Mouse (Mus musculus): ENCODE data around the gene Sdf2. TPM values are rescaled to one million over a fixed set of nuclear protein-coding genes. Genes with fewer than 3 reads are reported as not detected.
A peak's percentile ranks its signal among the peaks of the same experiment; 100 is the strongest.

The Sdf2 gene
- polyA plus RNA-seq, 1 experiment from 2014 or later = 48.7 TPM

DNA sequence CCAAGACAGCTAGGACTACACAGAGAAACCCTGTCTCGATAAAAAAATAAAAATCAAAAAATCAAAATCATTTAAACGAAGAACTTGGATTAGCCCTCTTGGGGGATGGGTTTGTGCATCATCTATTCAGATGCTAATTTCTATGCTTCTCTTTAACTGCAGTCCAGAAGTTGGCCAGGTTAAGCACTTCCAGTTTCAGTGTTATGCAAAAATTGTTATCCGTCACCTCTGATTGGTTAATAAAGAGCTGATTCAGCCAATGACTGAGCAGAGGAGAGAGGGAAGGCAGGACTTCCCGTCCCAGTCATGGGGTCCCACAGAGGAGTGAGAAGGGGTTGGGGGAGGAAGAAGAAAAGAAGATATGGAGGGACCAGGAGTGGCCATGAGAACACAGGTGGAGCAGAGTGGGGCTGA is 2.2 kb downstream of the Sdf2 start:
- Histone ChIP-seq H3K27me3 (replicated peaks; ENCODE audit: control insufficient read depth, insufficient read depth, low read length) (no peaks in the 10 kb centered on the region), H3K4me2 (peak overlapping the region; percentile 75), H3K36me3 (ENCODE audit: control insufficient read depth, insufficient read depth, low read length) (peaks cover 12% of the 10 kb centered on the region), H3K27ac (ENCODE audit: low read depth, low read length) (no peak overlapping the region), H3K9me3 (ENCODE audit: control insufficient read depth, low read length) (no peaks in the 10 kb centered on the region), H3K4me3 (ENCODE audit: low read depth, low read length) (peak overlapping the region; percentile 13; the same call in 1 of the 2 replicates), H3K4me1 (replicated peaks; ENCODE audit: control insufficient read depth, insufficient read depth, low read length) (peaks cover 21% of the 10 kb centered on the region), H3K9ac (ENCODE audit: low read depth, low read length) (0 out of 2 replicates have a peak overlapping the region, but pooled peaks have one; percentile 35)
- ATAC-seq (replicated peaks; ENCODE audit: low FRiP score) = peak; percentile 54
- 63% methylated on average over 4 of the region's 4 CpGs for WGBS
- no peak for DNase-seq (ENCODE audit: low spot score)

DNA sequence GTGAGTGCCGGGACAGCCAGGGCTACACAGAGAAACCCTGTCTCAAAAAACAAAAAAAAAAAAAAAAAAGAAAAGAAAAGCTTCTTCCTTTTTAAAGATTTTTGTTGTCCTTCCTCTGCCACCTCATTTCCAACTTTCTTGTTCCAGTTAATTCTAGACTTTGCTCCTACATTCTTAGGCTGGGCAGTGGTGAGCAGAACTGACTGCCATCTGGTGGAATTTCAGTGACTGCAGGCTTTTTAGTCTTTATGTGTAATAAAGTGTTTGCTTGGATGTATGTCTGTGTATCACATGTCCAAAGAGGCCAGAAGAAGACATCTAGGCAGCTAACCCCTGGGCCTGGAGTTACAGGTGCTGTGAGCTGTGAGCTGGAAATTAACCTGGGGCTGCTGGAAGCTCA is 11.1 kb downstream of the Sdf2 start:
- H3K4me1 ChIP-seq (replicated peaks; ENCODE audit: control insufficient read depth, insufficient read depth, low read length) = no peaks in the 10 kb centered on the region
- H3K36me3 ChIP-seq (ENCODE audit: control insufficient read depth, insufficient read depth, low read length) = peaks cover 20% of the 10 kb centered on the region
- 92% methylated on average over 1 of the region's 1 CpGs for WGBS
- no peak overlapping the region for H3K4me3 ChIP-seq (ENCODE audit: low read depth, low read length)
- no peak for ATAC-seq (replicated peaks; ENCODE audit: low FRiP score)
- DNase-seq (ENCODE audit: low spot score) = no peak
- H3K27ac ChIP-seq (ENCODE audit: low read depth, low read length) = no peak overlapping the region
- H3K9me3 ChIP-seq (ENCODE audit: control insufficient read depth, low read length) = no peaks in the 10 kb centered on the region
- H3K4me2 ChIP-seq = no peak overlapping the region
- H3K27me3 ChIP-seq (replicated peaks; ENCODE audit: control insufficient read depth, insufficient read depth, low read length) = no peaks in the 10 kb centered on the region
- no peak overlapping the region for H3K9ac ChIP-seq (ENCODE audit: low read depth, low read length)

DNA sequence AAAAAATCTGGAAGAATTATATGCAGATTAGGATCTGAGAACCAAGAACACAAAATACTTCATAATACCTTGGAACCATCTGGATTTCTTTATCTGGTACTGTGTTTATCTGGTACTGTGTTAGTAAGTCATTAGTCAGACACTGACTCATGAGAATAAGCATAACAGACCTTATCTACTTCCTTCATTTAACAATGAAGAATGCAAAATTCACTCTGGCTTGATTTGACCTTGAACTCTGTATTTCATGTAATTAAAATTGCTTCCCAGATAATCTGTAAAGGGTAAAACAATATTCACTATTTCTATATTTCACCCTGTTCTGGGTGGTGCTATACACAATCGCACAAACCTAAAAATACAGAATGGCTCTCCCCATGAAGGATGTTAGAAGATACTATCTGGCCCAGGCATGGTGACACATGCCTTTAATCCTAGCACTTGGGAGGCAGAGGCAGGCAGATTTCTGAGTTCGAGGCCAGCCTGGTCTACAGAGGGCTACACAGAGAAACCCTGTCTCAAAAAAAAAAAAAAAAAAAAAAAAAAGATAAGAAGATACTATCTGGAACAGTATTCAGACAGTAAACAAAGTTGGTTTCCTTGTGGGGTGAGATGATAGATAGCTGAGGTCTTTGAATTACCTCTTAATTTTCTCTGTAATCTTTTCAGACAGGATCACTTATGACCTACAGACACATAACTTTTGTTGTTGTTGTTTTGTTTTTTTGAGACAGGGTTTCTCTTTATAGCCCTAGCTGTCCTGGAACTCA is 15.1 kb downstream of the Sdf2 start:
- H3K4me1 ChIP-seq (replicated peaks; ENCODE audit: control insufficient read depth, insufficient read depth, low read length) = peaks cover 10% of the 10 kb centered on the region
- peak overlapping the region; percentile 70 for H3K4me2 ChIP-seq
- no peak for ATAC-seq (replicated peaks; ENCODE audit: low FRiP score)
- H3K4me3 ChIP-seq (ENCODE audit: low read depth, low read length) = peak overlapping the region; percentile 75
- H3K9me3 ChIP-seq (ENCODE audit: control insufficient read depth, low read length) = no peaks in the 10 kb centered on the region
- H3K27me3 ChIP-seq (replicated peaks; ENCODE audit: control insufficient read depth, insufficient read depth, low read length) = no peaks in the 10 kb centered on the region
- no peak overlapping the region for H3K27ac ChIP-seq (ENCODE audit: low read depth, low read length)
- WGBS = 78% methylated on average over 2 of the region's 2 CpGs
- H3K9ac ChIP-seq (ENCODE audit: low read depth, low read length) = 0 out of 2 replicates have a peak overlapping the region, but pooled peaks have one; percentile 40
- peaks cover 21% of the 10 kb centered on the region for H3K36me3 ChIP-seq (ENCODE audit: control insufficient read depth, insufficient read depth, low read length)
- no peak for DNase-seq (ENCODE audit: low spot score)

DNA sequence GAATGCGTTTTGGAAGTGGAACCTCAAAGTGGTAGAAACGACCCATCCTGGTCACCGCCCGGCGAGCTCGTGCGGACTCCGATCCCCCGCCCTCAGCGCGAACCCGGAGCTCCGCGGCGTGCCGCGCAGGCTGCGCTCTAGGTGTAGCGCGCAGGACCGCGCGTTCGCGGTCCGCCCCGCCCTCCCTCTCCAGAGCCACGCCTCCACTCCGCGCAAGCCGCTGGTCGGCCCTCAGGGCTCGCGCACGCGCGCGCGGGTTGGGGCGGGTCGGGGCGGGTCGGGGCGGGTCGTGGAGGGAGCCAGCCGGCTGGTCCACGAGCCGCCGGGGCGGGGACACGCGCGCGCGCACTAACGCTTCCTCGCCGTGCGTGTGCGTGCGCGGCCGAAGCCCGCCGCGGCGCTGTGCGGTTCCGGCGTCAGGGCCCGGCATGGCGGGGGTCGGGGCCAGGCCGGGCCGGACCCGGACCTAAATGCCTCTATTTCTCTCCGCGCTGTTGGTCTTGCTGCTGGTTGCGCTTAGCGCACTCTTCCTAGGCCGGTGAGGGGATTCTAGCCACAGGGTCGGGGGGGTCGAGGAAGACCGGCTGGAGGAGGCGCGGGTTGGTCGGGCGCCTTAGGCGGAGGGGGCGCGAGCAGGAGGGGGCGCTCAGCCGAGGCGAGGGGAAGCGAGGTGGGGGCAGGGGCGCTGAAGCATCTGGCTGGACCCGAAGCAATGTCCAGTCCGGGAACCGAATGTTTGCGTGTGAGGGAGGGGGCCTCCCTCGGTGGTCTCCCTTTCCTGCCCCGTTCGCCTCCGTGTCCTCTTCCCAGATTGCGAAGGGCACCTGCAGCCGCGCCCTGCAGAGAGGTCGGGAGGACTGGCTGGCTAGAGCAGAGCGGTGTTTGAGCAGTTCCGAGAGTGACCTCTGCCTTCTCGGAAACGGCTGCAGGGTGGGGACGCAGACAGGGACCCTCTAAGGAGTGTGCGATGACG is 16.1 kb downstream of the Sdf2 start, which contains the start of gene 2610507B11Rik:
TSS of gene 2610507B11Rik (plus strand) at position 373 of the 973 bp plus-strand sequence.
- peak within 1 kb of the TSS; percentile 70 for H3K4me2 ChIP-seq
- ATAC-seq (replicated peaks; ENCODE audit: low FRiP score) = peak; percentile 96

GRCm38 (mm10) chr11:78262550-78262949 is 17.0 kb downstream of the Sdf2 start:
- H3K4me2 ChIP-seq = peak overlapping the region; percentile 70
- no peaks in the 10 kb centered on the region for H3K9me3 ChIP-seq (ENCODE audit: control insufficient read depth, low read length)
- H3K4me3 ChIP-seq (ENCODE audit: low read depth, low read length) = peak overlapping the region; percentile 75
- H3K9ac ChIP-seq (ENCODE audit: low read depth, low read length) = peak overlapping the region; percentile 50; the same call in 1 of the 2 replicates
- peaks cover 35% of the 10 kb centered on the region for H3K36me3 ChIP-seq (ENCODE audit: control insufficient read depth, insufficient read depth, low read length)
- no peak for ATAC-seq (replicated peaks; ENCODE audit: low FRiP score)
- peak; percentile 46 for DNase-seq (ENCODE audit: low spot score)
- no peaks in the 10 kb centered on the region for H3K27me3 ChIP-seq (replicated peaks; ENCODE audit: control insufficient read depth, insufficient read depth, low read length)
- peaks cover 10% of the 10 kb centered on the region for H3K4me1 ChIP-seq (replicated peaks; ENCODE audit: control insufficient read depth, insufficient read depth, low read length)
- 2% methylated on average over 8 of the region's 8 CpGs for WGBS
- H3K27ac ChIP-seq (ENCODE audit: low read depth, low read length) = no peak overlapping the region

More for the DNA sequence above, 16.1 kb downstream of the Sdf2 start, which contains the start of gene 2610507B11Rik:
- peak within 1 kb of the TSS; percentile 75 for H3K4me3 ChIP-seq (ENCODE audit: low read depth, low read length)
- H3K36me3 ChIP-seq (ENCODE audit: control insufficient read depth, insufficient read depth, low read length) = peaks cover 28% of the 10 kb centered on the region
- no peaks in the 10 kb centered on the region for H3K9me3 ChIP-seq (ENCODE audit: control insufficient read depth, low read length)
- peak within 1 kb of the TSS; percentile 86 for H3K9ac ChIP-seq (ENCODE audit: low read depth, low read length)
- DNase-seq (ENCODE audit: low spot score) = peak; percentile 94
- under 1% methylated on average over 109 of the region's 115 CpGs for WGBS
- H3K4me1 ChIP-seq (replicated peaks; ENCODE audit: control insufficient read depth, insufficient read depth, low read length) = peaks cover 10% of the 10 kb centered on the region
- H3K27me3 ChIP-seq (replicated peaks; ENCODE audit: control insufficient read depth, insufficient read depth, low read length) = no peaks in the 10 kb centered on the region
- peak within 1 kb of the TSS; percentile 78 for H3K27ac ChIP-seq (ENCODE audit: low read depth, low read length)

GRCm38 (mm10) chr11:78265571-78265970 is 20.0 kb downstream of the Sdf2 start:
- Histone ChIP-seq H3K27me3 (replicated peaks; ENCODE audit: control insufficient read depth, insufficient read depth, low read length) (no peaks in the 10 kb centered on the region), H3K9ac (ENCODE audit: low read depth, low read length) (no peak overlapping the region), H3K9me3 (ENCODE audit: control insufficient read depth, low read length) (no peaks in the 10 kb centered on the region), H3K4me1 (replicated peaks; ENCODE audit: control insufficient read depth, insufficient read depth, low read length) (peaks cover 10% of the 10 kb centered on the region), H3K36me3 (ENCODE audit: control insufficient read depth, insufficient read depth, low read length) (peaks cover 55% of the 10 kb centered on the region), H3K4me3 (ENCODE audit: low read depth, low read length) (no peak overlapping the region), H3K4me2 (no peak overlapping the region), H3K27ac (ENCODE audit: low read depth, low read length) (no peak overlapping the region)
- no peak for DNase-seq (ENCODE audit: low spot score)
- no peak for ATAC-seq (replicated peaks; ENCODE audit: low FRiP score)
- 88% methylated on average over 6 of the region's 6 CpGs for WGBS

DNA sequence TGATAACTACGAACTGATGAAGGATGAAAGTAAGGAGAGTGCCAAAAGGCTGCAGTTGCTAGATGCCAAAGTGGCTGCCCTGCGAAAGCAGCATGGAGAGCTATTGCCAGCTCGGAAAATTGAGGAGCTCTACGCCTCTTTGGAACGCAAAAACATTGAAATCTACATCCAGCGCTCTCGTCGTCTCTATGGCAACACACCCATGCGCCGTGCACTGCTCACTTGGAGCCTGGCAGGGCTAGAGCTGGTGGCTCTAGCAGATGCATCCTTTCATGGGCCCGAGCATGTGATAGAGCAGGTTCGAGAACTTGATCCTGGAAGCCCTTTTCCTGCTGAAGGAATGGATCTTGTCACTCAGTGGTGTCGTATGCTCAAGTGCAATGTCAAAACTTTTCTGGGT is 26.4 kb downstream of the Sdf2 start:
- no peaks in the 10 kb centered on the region for H3K27me3 ChIP-seq (replicated peaks; ENCODE audit: control insufficient read depth, insufficient read depth, low read length)

DNA sequence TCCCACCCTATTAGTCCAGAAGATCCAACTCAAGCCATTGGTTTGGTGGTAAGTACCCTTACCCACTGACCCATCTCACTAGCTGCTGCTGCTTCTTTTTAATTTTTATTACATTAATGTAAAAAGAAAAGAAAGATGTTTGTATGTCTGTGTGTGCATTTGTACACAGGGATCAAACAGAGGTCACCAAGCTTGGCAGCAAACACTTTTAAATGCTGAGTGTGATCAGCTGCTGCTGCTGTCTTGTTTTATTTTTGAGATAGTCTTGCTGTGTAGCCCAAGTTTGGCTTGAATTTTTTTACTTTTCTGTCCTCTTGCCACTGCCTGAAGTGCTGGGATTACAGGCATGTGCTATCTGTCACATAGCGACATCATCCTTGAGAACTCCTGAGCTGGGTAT is 30.1 kb downstream of the Sdf2 start:
- Histone ChIP-seq H3K27ac (ENCODE audit: low read depth, low read length) (no peak overlapping the region), H3K4me2 (no peak overlapping the region), H3K9me3 (ENCODE audit: control insufficient read depth, low read length) (no peaks in the 10 kb centered on the region), H3K4me1 (replicated peaks; ENCODE audit: control insufficient read depth, insufficient read depth, low read length) (no peaks in the 10 kb centered on the region), H3K27me3 (replicated peaks; ENCODE audit: control insufficient read depth, insufficient read depth, low read length) (no peaks in the 10 kb centered on the region), H3K9ac (ENCODE audit: low read depth, low read length) (no peak overlapping the region), H3K4me3 (ENCODE audit: low read depth, low read length) (no peak overlapping the region), H3K36me3 (ENCODE audit: control insufficient read depth, insufficient read depth, low read length) (peaks cover 71% of the 10 kb centered on the region)
- DNase-seq (ENCODE audit: low spot score) (no peak), ATAC-seq (replicated peaks; ENCODE audit: low FRiP score) (no peak)
- WGBS = 94% methylated on average over 1 of the region's 1 CpGs

More for the DNA sequence above, 26.4 kb downstream of the Sdf2 start:
- 93% methylated on average over 13 of the region's 13 CpGs for WGBS
- H3K36me3 ChIP-seq (ENCODE audit: control insufficient read depth, insufficient read depth, low read length) = peaks cover 76% of the 10 kb centered on the region
- H3K27ac ChIP-seq (ENCODE audit: low read depth, low read length) = no peak overlapping the region
- H3K9me3 ChIP-seq (ENCODE audit: control insufficient read depth, low read length) = no peaks in the 10 kb centered on the region
- no peaks in the 10 kb centered on the region for H3K4me1 ChIP-seq (replicated peaks; ENCODE audit: control insufficient read depth, insufficient read depth, low read length)
- no peak overlapping the region for H3K4me2 ChIP-seq
- DNase-seq (ENCODE audit: low spot score) (no peak), ATAC-seq (replicated peaks; ENCODE audit: low FRiP score) (no peak)
- H3K9ac ChIP-seq (ENCODE audit: low read depth, low read length) = no peak overlapping the region
- H3K4me3 ChIP-seq (ENCODE audit: low read depth, low read length) = no peak overlapping the region
